In genomic region chr5:126369436-126369835, GRCm38 (mm10) we compare ENCODE assay signal across 34 mouse cellular contexts.
"Had no signal": no experiment of that assay in that cellular context is flagged by ENCODE, and none has a peak within 500 bp of the region (broad histone marks: within the 10 kb centered on the region; RNA-seq: fewer than 3 reads in every experiment).

No protein-coding gene starts in this region.

- H3K4me3 ChIP-seq: heart, embryonic 12.5 days; heart, embryonic 13.5 days; heart, embryonic 15.5 days; hindbrain, embryonic 10.5 days; hindbrain, embryonic 12.5 days; hindbrain, embryonic 15.5 days; intestine, embryonic 15.5 days; kidney, embryonic 15.5 days; layer of hippocampus, adult 2 months; left cerebral cortex, adult 2 months had no signal

- ATAC-seq: hindbrain, embryonic 16.5 days; hindbrain, postnatal 0 days; inflammation-experienced regulatory T-cells, adult 6 months; intestine, embryonic 15.5 days; intestine, embryonic 16.5 days; intestine, postnatal 0 days had no signal

- H3K27ac ChIP-seq: heart, embryonic 13.5 days; heart, embryonic 15.5 days; hindbrain, embryonic 10.5 days; hindbrain, embryonic 12.5 days; hindbrain, embryonic 14.5 days; hindbrain, embryonic 15.5 days; hindbrain, postnatal 0 days; intestine, embryonic 15.5 days; kidney, embryonic 15.5 days; kidney, postnatal 0 days; layer of hippocampus, adult 2 months; left cerebral cortex, adult 2 months had no signal

- H3K9me3 ChIP-seq: hindbrain, embryonic 10.5 days; hindbrain, embryonic 12.5 days; hindbrain, embryonic 15.5 days; intestine, embryonic 15.5 days; kidney, embryonic 15.5 days had no signal

- H3K27me3 ChIP-seq: heart, embryonic 12.5 days; heart, embryonic 13.5 days; heart, embryonic 15.5 days; hindbrain, embryonic 12.5 days; hindbrain, embryonic 15.5 days; intestine, embryonic 15.5 days; kidney, embryonic 15.5 days had no signal

- H3K9ac ChIP-seq: heart, embryonic 12.5 days; heart, embryonic 13.5 days; heart, embryonic 15.5 days; hindbrain, embryonic 12.5 days; hindbrain, embryonic 14.5 days; hindbrain, embryonic 15.5 days; intestine, embryonic 15.5 days; kidney, embryonic 15.5 days had no signal

- H3K4me2 ChIP-seq: heart, embryonic 11.5 days; heart, embryonic 12.5 days; heart, embryonic 13.5 days; heart, embryonic 15.5 days; hindbrain, embryonic 12.5 days; hindbrain, embryonic 14.5 days; hindbrain, embryonic 15.5 days; intestine, embryonic 15.5 days; kidney, embryonic 15.5 days had no signal

- DNase-seq: heart, postnatal 10 days; heart, postnatal 14 days; heart, postnatal 36 days; heart, postnatal 4 days; kidney, adult 11 months; kidney, adult 18-20 months; kidney, adult 2 months; kidney, adult 8-10 months; kidney, adult 9 months; kidney, postnatal 10 days; kidney, postnatal 14 days; kidney, postnatal 25 days; kidney, postnatal 36 days; kidney, postnatal 4 days; layer of hippocampus, adult 9-11 months; layer of hippocampus, postnatal 36 days had no signal

- H3K4me1 ChIP-seq: heart, embryonic 12.5 days; heart, embryonic 13.5 days; heart, embryonic 15.5 days; hindbrain, embryonic 10.5 days; hindbrain, embryonic 12.5 days; hindbrain, embryonic 15.5 days; intestine, embryonic 15.5 days; kidney, embryonic 15.5 days had no signal

- H3K36me3 ChIP-seq: heart, embryonic 12.5 days; heart, embryonic 13.5 days; heart, embryonic 15.5 days; hindbrain, embryonic 10.5 days; hindbrain, embryonic 12.5 days; hindbrain, embryonic 15.5 days; intestine, embryonic 15.5 days; kidney, embryonic 15.5 days had no signal
